Mouse (Mus musculus) liver, embryonic 11.5 days (tissue): ENCODE measurements around the gene Tubb1. TPM values are rescaled to one million over a fixed set of nuclear protein-coding genes. Genes with fewer than 3 reads are reported as not detected.
A peak's percentile ranks its signal among the peaks of the same experiment; 100 is the strongest.

Source experiments
- ATAC-seq: fragments of 200-750 bp; cut with Nextera tagmentation; replicated peaks from 2 replicates; pipeline ENCODE4 v1.8.0; 2017; ENCODE audit warnings: moderate number of reproducible peaks, mild to moderate bottlenecking, moderate TSS enrichment, moderate library complexity; ENCODE audit not compliant: low FRiP score
- DNase-seq: peaks from one replicate; pipeline ENCODE4 v3.0.0-alpha.2; 2017; ENCODE audit warnings: low spot score
- H3K27ac ChIP-seq: fragments of 300-500 bp; sonication (generic); 2 replicates; pipeline ENCODE4 v1.5.1; 2014; ENCODE audit warnings: mild to moderate bottlenecking, low read depth, low read length, control low read depth
- H3K27me3 ChIP-seq: fragments of 300-500 bp; sonication (generic); replicated peaks from 2 replicates; pipeline ENCODE4 v1.6.1; 2014; ENCODE audit warnings: low read length, mixed read lengths; ENCODE audit not compliant: control insufficient read depth, insufficient read depth
- H3K36me3 ChIP-seq: fragments of 300-500 bp; sonication (generic); 2 replicates; pipeline ENCODE4 v1.6.1; 2014; ENCODE audit warnings: mild to moderate bottlenecking, low read length, moderate library complexity, mixed read lengths; ENCODE audit not compliant: control insufficient read depth, insufficient read depth
- H3K4me1 ChIP-seq: fragments of 300-500 bp; sonication (generic); replicated peaks from 2 replicates; pipeline ENCODE4 v1.6.1; 2014; ENCODE audit warnings: low read length, mixed read lengths; ENCODE audit not compliant: control insufficient read depth, insufficient read depth
- H3K4me2 ChIP-seq: fragments of 300-500 bp; sonication (generic); 2 replicates; pipeline ENCODE4 v1.6.1; 2014; ENCODE audit warnings: mild to moderate bottlenecking, control low read depth, moderate library complexity
- H3K4me3 ChIP-seq: fragments of 300-500 bp; sonication (generic); 2 replicates; pipeline ENCODE4 v1.5.1; 2014; ENCODE audit warnings: low read depth, low read length, control low read depth
- H3K9ac ChIP-seq: fragments of 300-500 bp; sonication (generic); 2 replicates; pipeline ENCODE4 v1.6.1; 2014; ENCODE audit warnings: low read depth, low read length, control low read depth
- H3K9me3 ChIP-seq: fragments of 300-500 bp; sonication (generic); 2 replicates; pipeline ENCODE4 v1.6.1; 2016; ENCODE audit warnings: low read length, inconsistent platforms, mixed read lengths; ENCODE audit not compliant: control insufficient read depth
- WGBS: fragments of 180-500 bp; shearing (Covaris S2); extraction: QIAGEN DNeasy Blood & Tissue Kit; methylation state at CpG from one replicate; pipeline ENCODE4 v1.1.7; 2014; 5-methylcytosine and 5-hydroxymethylcytosine counted together
- polyA plus RNA-seq: library from polyadenylated mRNA; unstranded; fragments of >200 nt; fragmentation: Nextera tagmentation; extraction: Ambion mirVana; gene quantifications from 2 replicates; pipeline ENCODE4 v1.2.1, GENCODE M21; 2014

The Tubb1 gene
- polyA plus RNA-seq, 1 experiment from 2014 or later = 43.5 TPM

DNA sequence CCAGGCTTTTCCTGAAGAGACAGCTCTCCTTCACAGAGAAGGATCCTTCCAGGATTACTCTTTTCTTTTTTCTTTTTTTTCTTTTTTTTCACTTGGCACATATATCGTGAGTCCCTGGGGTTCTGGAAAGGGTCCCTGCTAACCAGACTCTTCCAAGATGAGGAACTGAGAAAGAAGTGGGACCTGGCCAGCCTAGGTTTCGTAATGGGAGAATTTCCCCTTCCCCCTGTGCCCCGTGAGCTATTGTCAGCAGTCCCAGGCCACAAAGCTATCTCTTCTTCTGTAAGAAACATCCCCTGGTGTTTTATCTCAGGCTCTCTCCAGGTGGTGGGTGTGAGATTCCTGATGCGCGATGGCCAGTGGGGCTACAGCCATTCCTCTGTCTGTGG, 11.1 kb upstream of the Tubb1 start:
- H3K9me3 ChIP-seq = no peaks in the 10 kb centered on the region
- DNase-seq = no peak
- peak overlapping the region; percentile 63 for H3K4me2 ChIP-seq
- WGBS = 36% methylated on average over 5 of the region's 5 CpGs
- H3K4me3 ChIP-seq = peak overlapping the region; percentile 58; the same call in 1 of the 2 replicates
- 0 out of 2 replicates have a peak overlapping the region, but pooled peaks have one; percentile 17 for H3K9ac ChIP-seq
- no peaks in the 10 kb centered on the region; the same call in 1 of the 2 replicates for H3K36me3 ChIP-seq
- no peak for ATAC-seq
- no peaks in the 10 kb centered on the region for H3K27me3 ChIP-seq
- H3K27ac ChIP-seq = no peak overlapping the region
- H3K4me1 ChIP-seq = peaks cover 24% of the 10 kb centered on the region

GRCm38 (mm10) chr2:174439961-174440360, 10.5 kb upstream of the Tubb1 start:
- Histone ChIP-seq H3K4me1 (peaks cover 24% of the 10 kb centered on the region), H3K4me3 (no peak overlapping the region), H3K4me2 (no peak overlapping the region), H3K27ac (no peak overlapping the region), H3K27me3 (no peaks in the 10 kb centered on the region), H3K9me3 (no peaks in the 10 kb centered on the region), H3K9ac (no peak overlapping the region), H3K36me3 (no peaks in the 10 kb centered on the region; the same call in 1 of the 2 replicates)
- 82% methylated on average over 9 of the region's 9 CpGs for whole genome bisulfite sequencing
- DNase-seq = no peak
- no peak for ATAC-seq

DNA sequence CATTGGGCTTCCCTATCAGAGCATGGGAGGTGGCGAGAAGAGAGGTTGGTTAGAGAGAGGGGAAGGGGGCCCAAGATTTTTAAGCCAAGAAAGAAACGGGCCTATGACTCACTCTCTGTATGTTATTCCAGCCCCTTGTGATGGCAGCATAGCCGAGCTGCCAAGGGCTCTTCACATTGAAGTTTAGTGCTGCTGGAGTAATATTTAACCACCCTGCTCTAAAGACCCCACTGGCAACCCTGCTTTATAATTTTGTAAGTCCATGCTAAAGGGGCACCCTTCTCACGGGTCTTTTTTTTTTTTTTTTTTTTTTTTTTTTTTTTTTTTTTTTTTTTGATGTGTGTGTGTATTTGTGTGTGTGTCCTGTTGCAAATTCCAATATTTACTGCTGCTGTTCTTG, 8.6 kb upstream of the Tubb1 start:
- Histone ChIP-seq H3K9ac (no peak overlapping the region), H3K4me3 (no peak overlapping the region), H3K4me2 (no peak overlapping the region), H3K4me1 (peaks cover 22% of the 10 kb centered on the region), H3K36me3 (no peaks in the 10 kb centered on the region), H3K27ac (no peak overlapping the region), H3K9me3 (no peaks in the 10 kb centered on the region), H3K27me3 (no peaks in the 10 kb centered on the region)
- 68% methylated on average over 4 of the region's 4 CpGs for WGBS
- DNase-seq (no peak), ATAC-seq (no peak)

- H3K27ac ChIP-seq = no peak overlapping the region
- 82% methylated on average over 9 of the region's 9 CpGs for WGBS
- no peak overlapping the region for H3K9ac ChIP-seq
- H3K9me3 ChIP-seq = no peaks in the 10 kb centered on the region
- no peaks in the 10 kb centered on the region for H3K36me3 ChIP-seq
- H3K4me1 ChIP-seq = peaks cover 17% of the 10 kb centered on the region
- H3K4me2 ChIP-seq = no peak overlapping the region
- DNase-seq = no peak
- H3K4me3 ChIP-seq = no peak overlapping the region
- H3K27me3 ChIP-seq = no peaks in the 10 kb centered on the region
- ATAC-seq = no peak
Observed at GRCm38 (mm10) chr2:174442460-174442859, 8.0 kb upstream of the Tubb1 start.

DNA sequence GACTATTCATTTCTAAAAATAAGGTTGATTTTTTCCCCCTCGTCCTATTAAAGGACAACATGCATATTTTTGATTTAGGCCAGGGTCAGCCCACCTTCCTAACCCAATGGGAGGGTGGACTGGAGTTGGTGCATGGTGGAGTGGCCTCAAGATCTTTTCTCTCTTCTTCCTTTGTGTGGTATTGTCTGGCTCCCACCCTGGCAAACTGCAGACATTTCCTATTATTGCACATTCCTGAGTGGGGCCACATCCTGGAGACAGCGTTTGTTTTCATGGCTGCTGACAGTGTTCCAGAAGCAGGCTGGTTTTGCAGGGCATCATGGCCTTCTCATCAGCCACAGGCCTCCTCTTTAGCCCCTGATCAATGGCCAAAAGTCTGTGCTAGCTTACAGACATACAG, 7.4 kb upstream of the Tubb1 start:
- WGBS = 67% methylated on average over 2 of the region's 2 CpGs
- no peak overlapping the region for H3K27ac ChIP-seq
- no peak overlapping the region for H3K9ac ChIP-seq

GRCm38 (mm10) chr2:174444359-174444758, 6.1 kb upstream of the Tubb1 start:
- Histone ChIP-seq H3K4me3 (no peak overlapping the region), H3K9ac (no peak overlapping the region), H3K36me3 (no peaks in the 10 kb centered on the region), H3K4me1 (peaks cover 4% of the 10 kb centered on the region), H3K27me3 (no peaks in the 10 kb centered on the region), H3K9me3 (no peaks in the 10 kb centered on the region), H3K4me2 (no peak overlapping the region), H3K27ac (no peak overlapping the region)
- WGBS = 65% methylated on average over 7 of the region's 7 CpGs
- DNase-seq (no peak), ATAC-seq (no peak)

More for the DNA sequence above, 7.4 kb upstream of the Tubb1 start:
- DNase-seq = no peak
- H3K4me2 ChIP-seq = no peak overlapping the region
- no peaks in the 10 kb centered on the region for H3K9me3 ChIP-seq
- no peaks in the 10 kb centered on the region for H3K27me3 ChIP-seq
- no peak overlapping the region for H3K4me3 ChIP-seq
- ATAC-seq = no peak
- no peaks in the 10 kb centered on the region for H3K36me3 ChIP-seq
- peaks cover 12% of the 10 kb centered on the region for H3K4me1 ChIP-seq

GRCm38 (mm10) chr2:174445018-174445417, 5.5 kb upstream of the Tubb1 start:
- Histone ChIP-seq H3K4me3 (no peak overlapping the region), H3K9me3 (no peaks in the 10 kb centered on the region), H3K4me1 (no peaks in the 10 kb centered on the region; the same call in none of the 2 replicates), H3K4me2 (no peak overlapping the region), H3K27me3 (no peaks in the 10 kb centered on the region), H3K27ac (no peak overlapping the region), H3K9ac (no peak overlapping the region), H3K36me3 (no peaks in the 10 kb centered on the region)
- no peak for DNase-seq
- no peak for ATAC-seq
- 66% methylated on average over 6 of the region's 6 CpGs for WGBS

DNA sequence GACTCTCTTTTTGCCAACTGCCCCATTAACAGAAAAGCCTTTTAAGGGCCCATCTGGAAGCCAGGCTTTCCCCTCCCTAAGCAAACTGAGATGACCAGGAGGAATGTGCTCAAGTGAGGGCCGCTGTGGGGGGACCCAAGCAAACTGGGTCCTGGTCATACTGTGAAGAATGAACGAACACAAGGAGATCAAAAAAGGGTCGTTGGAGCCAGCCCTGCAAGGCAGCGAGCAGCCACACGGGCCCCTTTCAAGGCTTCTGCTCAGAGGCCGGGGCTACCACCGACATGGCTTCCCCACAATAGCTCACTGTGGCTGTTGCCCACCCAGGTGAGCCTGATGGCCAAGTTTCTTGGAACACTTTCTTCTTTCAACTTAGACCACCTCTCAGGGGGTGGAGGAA, 4.0 kb upstream of the Tubb1 start:
- Histone ChIP-seq H3K36me3 (no peaks in the 10 kb centered on the region), H3K4me3 (no peak overlapping the region), H3K9me3 (no peaks in the 10 kb centered on the region), H3K4me2 (no peak overlapping the region), H3K9ac (no peak overlapping the region), H3K27me3 (no peaks in the 10 kb centered on the region), H3K4me1 (peaks cover 5% of the 10 kb centered on the region), H3K27ac (no peak overlapping the region)
- WGBS = 49% methylated on average over 7 of the region's 7 CpGs
- ATAC-seq = no peak
- DNase-seq = no peak

GRCm38 (mm10) chr2:174446905-174447304, 3.6 kb upstream of the Tubb1 start:
- no peak overlapping the region for H3K9ac ChIP-seq
- H3K4me3 ChIP-seq = no peak overlapping the region
- no peaks in the 10 kb centered on the region for H3K36me3 ChIP-seq
- H3K4me2 ChIP-seq = no peak overlapping the region
- 69% methylated on average over 8 of the region's 8 CpGs for WGBS
- no peak overlapping the region for H3K27ac ChIP-seq
- no peak for DNase-seq
- peaks cover 7% of the 10 kb centered on the region for H3K4me1 ChIP-seq
- no peak for ATAC-seq
- no peaks in the 10 kb centered on the region for H3K9me3 ChIP-seq
- no peaks in the 10 kb centered on the region for H3K27me3 ChIP-seq
